Mouse (Mus musculus): ENCODE results near the gene Myl4. TPM values are rescaled to one million over a fixed set of nuclear protein-coding genes. Genes with fewer than 3 reads are reported as not detected.

Gene Myl4
- polyA plus RNA-seq, 1 experiment from 2014 or later: 14.6 TPM

- WGBS (ENCODE audit: insufficient replicate concordance): 1% methylated on average over 51 of the region's 51 CpGs
- no peaks in the 10 kb centered on the region for H3K36me3 ChIP-seq (replicated peaks)
- no peak within 1 kb of the TSS for H3K27ac ChIP-seq (replicated peaks)
Observed at GRCm38 (mm10) chr11:104607491-104608245, 57.2 kb downstream of the Myl4 start, which contains the start of gene Itgb3. Gene Itgb3, plus strand, starts transcription at chr11:104608000.

GRCm38 (mm10) chr11:104608249-104608920 is 57.9 kb downstream of the Myl4 start:
- no peak overlapping the region for H3K9ac ChIP-seq
- 0 out of 2 replicates have a peak, but pooled peaks have one; percentile 5 for ATAC-seq (ENCODE audit: insufficient read depth)
- WGBS (ENCODE audit: insufficient replicate concordance): under 1% methylated on average over 23 of the region's 23 CpGs
- H3K9me3 ChIP-seq (replicated peaks): no peaks in the 10 kb centered on the region
- peaks cover 70% of the 10 kb centered on the region for H3K27me3 ChIP-seq
- peak overlapping the region; percentile 69 for H3K4me2 ChIP-seq
- H3K4me3 ChIP-seq (replicated peaks): peak overlapping the region; percentile 47
- H3K4me1 ChIP-seq (replicated peaks): peaks cover 13% of the 10 kb centered on the region
- no peak overlapping the region for H3K27ac ChIP-seq (replicated peaks)
- no peaks in the 10 kb centered on the region for H3K36me3 ChIP-seq (replicated peaks)

More at GRCm38 (mm10) chr11:104607491-104608245, 57.2 kb downstream of the Myl4 start, which contains the start of gene Itgb3:
- H3K9ac ChIP-seq: no peak within 1 kb of the TSS
- ATAC-seq (ENCODE audit: insufficient read depth): peak; percentile 47
- H3K27me3 ChIP-seq: peaks cover 67% of the 10 kb centered on the region
- peaks cover 12% of the 10 kb centered on the region for H3K4me1 ChIP-seq (replicated peaks)
- H3K9me3 ChIP-seq (replicated peaks): no peaks in the 10 kb centered on the region
- H3K4me3 ChIP-seq (replicated peaks): peak within 1 kb of the TSS; percentile 47
- peak within 1 kb of the TSS; percentile 69 for H3K4me2 ChIP-seq

DNA sequence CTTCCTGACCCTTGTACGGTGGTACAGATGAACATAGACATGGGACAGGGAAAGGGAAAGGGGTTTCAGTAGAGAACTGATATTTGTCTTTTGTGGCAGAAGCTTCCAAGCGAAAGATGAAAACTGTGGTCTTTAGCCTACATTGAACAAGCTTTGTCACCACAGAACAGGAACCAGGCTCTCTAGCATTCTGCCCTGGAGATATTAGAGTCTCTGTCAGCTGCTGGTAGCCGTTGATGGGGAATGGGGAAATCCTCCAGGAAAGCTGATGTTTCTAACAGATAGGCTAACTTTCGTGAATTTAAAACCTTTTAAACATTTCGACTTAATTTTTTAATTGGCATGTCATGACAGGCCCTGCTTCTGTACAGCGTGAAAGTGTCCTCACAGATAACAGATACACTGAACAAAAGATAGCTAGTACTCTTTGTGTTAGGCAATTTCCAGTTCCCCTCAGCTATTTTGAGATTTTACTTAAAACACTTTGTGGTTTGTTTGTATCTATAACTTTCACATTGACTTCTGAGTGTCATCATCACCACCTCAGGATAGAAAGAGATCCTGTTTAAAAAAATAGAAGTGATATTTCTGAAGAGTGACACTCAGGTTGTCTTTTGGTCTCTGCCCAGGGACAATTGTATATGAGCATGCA is 58.7 kb downstream of the Myl4 start:
- ATAC-seq (ENCODE audit: insufficient read depth): no peak
- no peaks in the 10 kb centered on the region for H3K9me3 ChIP-seq (replicated peaks)
- H3K27ac ChIP-seq (replicated peaks): no peak overlapping the region
- H3K4me3 ChIP-seq (replicated peaks): no peak overlapping the region; the same call in 1 of the 2 replicates
- peaks cover 69% of the 10 kb centered on the region for H3K27me3 ChIP-seq
- H3K36me3 ChIP-seq (replicated peaks): no peaks in the 10 kb centered on the region
- H3K4me2 ChIP-seq: no peak overlapping the region
- WGBS (ENCODE audit: insufficient replicate concordance): 8% methylated on average over 6 of the region's 6 CpGs
- no peak overlapping the region for H3K9ac ChIP-seq
- H3K4me1 ChIP-seq (replicated peaks): peaks cover 20% of the 10 kb centered on the region

DNA sequence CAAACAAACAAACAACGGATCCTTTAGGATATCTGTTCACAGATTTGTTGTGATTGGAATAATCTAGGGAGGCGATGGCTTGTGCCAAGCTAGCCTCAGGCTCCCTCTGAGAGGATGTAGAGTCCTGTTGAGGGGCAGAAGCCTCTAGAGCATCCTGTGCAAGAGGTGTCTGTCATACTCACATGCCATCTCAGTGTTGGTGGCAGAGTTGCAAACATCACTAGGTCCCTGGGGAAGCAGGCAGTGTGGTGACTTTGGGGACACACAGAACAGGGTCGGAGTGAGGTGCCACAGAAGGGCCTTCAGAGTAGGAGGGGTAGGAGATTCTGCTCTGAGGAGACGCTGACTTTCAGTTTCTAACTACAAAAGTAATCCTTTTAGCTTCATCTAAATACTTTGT is 59.3 kb downstream of the Myl4 start:
- WGBS (ENCODE audit: insufficient replicate concordance): 22% methylated on average over 4 of the region's 4 CpGs
- Histone ChIP-seq H3K36me3 (replicated peaks) (no peaks in the 10 kb centered on the region), H3K4me1 (replicated peaks) (peaks cover 21% of the 10 kb centered on the region), H3K27ac (replicated peaks) (no peak overlapping the region), H3K27me3 (peaks cover 65% of the 10 kb centered on the region), H3K4me2 (no peak overlapping the region), H3K4me3 (replicated peaks) (no peak overlapping the region), H3K9me3 (replicated peaks) (no peaks in the 10 kb centered on the region), H3K9ac (no peak overlapping the region)
- no peak for ATAC-seq (ENCODE audit: insufficient read depth)

GRCm38 (mm10) chr11:104611579-104612151 is 61.2 kb downstream of the Myl4 start:
- H3K27ac ChIP-seq (replicated peaks): no peak overlapping the region
- peaks cover 24% of the 10 kb centered on the region for H3K4me1 ChIP-seq (replicated peaks)
- H3K4me2 ChIP-seq: no peak overlapping the region
- H3K36me3 ChIP-seq (replicated peaks): no peaks in the 10 kb centered on the region
- no peak overlapping the region for H3K9ac ChIP-seq
- ATAC-seq (ENCODE audit: insufficient read depth): no peak
- H3K27me3 ChIP-seq: peaks cover 68% of the 10 kb centered on the region
- WGBS (ENCODE audit: insufficient replicate concordance): 11% methylated on average over 4 of the region's 4 CpGs
- no peak overlapping the region for H3K4me3 ChIP-seq (replicated peaks)
- H3K9me3 ChIP-seq (replicated peaks): no peaks in the 10 kb centered on the region

DNA sequence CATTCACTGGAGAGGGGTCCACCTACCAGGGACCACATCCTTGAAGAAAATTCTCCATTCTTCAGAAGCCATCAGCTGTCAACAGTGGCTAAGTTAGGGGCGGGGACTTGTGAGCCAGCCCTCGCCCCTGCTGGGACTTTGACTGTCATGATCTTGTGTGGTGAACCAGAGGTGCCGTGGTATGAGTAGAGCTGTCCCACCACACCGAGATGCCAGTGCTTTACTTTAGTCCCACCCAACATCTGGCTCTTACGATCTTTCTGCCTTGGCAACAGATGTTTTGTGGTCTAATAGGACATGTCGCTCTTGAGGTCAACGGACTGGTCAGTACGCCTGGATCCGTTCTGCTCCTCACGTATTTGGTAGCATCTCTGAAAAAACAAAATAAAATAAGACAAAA is 63.1 kb downstream of the Myl4 start:
- H3K4me3 ChIP-seq (replicated peaks): no peak overlapping the region
- whole genome bisulfite sequencing (ENCODE audit: insufficient replicate concordance): 25% methylated on average over 10 of the region's 10 CpGs

DNA sequence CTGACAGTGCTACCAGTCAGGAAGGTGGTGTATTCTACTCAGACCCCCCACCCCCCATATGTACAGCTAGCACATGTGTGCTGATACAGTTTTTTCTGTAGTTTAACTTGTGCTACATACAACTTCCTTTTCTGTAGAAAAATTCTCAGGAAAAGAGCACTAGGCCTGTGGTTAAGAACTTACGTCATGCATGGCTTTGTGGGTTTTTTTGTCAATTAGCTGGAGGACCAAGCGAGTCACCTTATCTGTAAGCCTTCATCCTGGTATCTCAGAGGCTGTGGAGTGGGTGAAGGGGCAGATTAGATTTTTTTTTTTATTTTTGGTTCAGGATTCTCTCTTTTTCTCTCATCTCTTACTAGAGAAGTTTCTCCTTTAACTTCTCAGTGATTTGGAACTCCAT is 63.7 kb downstream of the Myl4 start:
- Histone ChIP-seq H3K4me1 (replicated peaks) (peaks cover 19% of the 10 kb centered on the region), H3K27ac (replicated peaks) (no peak overlapping the region), H3K4me3 (replicated peaks) (no peak overlapping the region), H3K9ac (no peak overlapping the region), H3K9me3 (replicated peaks) (no peaks in the 10 kb centered on the region), H3K27me3 (peaks cover 50% of the 10 kb centered on the region), H3K4me2 (no peak overlapping the region), H3K36me3 (replicated peaks) (no peaks in the 10 kb centered on the region)
- 17% methylated on average over 2 of the region's 2 CpGs for WGBS (ENCODE audit: insufficient replicate concordance)
- ATAC-seq (ENCODE audit: insufficient read depth): no peak

More for the DNA sequence above, 63.1 kb downstream of the Myl4 start:
- H3K27me3 ChIP-seq: peaks cover 54% of the 10 kb centered on the region
- H3K36me3 ChIP-seq (replicated peaks): no peaks in the 10 kb centered on the region
- H3K4me2 ChIP-seq: no peak overlapping the region
- H3K9ac ChIP-seq: no peak overlapping the region
- peaks cover 19% of the 10 kb centered on the region for H3K4me1 ChIP-seq (replicated peaks)
- no peak for ATAC-seq (ENCODE audit: insufficient read depth)
- H3K9me3 ChIP-seq (replicated peaks): no peaks in the 10 kb centered on the region
- no peak overlapping the region for H3K27ac ChIP-seq (replicated peaks)

DNA sequence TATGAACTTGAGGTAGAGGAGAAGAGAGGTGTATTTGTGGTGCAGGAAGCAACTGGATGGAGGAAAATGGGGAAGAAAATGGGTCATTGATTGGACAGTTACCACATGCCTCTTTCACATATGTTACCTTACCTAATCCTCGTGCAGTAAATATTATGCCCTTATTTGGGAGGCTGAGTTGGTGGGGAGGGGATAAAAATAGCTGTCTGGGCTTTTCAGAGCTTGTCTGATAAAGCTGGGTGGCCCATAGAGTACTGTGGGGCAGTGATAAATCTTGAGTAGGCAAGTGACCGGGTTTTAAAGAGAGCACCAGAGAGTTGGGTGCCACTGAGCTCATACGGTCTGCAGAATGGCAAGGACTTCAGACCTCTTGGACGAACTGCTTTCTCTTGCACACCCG is 65.7 kb downstream of the Myl4 start:
- H3K36me3 ChIP-seq (replicated peaks): no peaks in the 10 kb centered on the region
- peaks cover 34% of the 10 kb centered on the region; the same call in 1 of the 2 replicates for H3K27me3 ChIP-seq
- no peak overlapping the region for H3K4me2 ChIP-seq
- no peak for ATAC-seq (ENCODE audit: insufficient read depth)
- WGBS (ENCODE audit: insufficient replicate concordance): 32% methylated on average over 5 of the region's 5 CpGs
- no peak overlapping the region for H3K9ac ChIP-seq
- H3K27ac ChIP-seq (replicated peaks): no peak overlapping the region
- no peaks in the 10 kb centered on the region for H3K9me3 ChIP-seq (replicated peaks)
- H3K4me3 ChIP-seq (replicated peaks): no peak overlapping the region
- H3K4me1 ChIP-seq (replicated peaks): peaks cover 19% of the 10 kb centered on the region

DNA sequence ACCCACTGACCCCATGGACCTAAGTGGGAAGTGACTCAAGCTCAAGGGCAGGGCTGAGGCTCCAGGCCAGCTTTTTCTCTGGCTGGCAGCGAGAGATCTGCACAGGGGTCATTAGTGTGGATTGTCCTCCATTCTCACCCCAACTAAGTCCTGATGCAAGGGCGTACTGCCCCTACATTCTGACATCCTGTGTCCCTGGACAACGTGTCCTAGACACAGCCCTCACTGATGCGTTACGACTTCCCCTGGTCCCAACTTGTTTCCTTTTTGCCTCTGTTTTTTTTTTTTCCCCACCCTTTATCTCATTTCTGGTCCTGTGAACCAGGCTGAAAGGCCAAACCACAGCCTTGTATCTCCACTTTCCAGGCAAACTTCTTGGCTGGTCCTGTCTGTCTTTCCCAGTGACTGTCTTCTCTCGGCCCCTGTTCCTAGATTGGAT is 68.2 kb downstream of the Myl4 start:
- no peaks in the 10 kb centered on the region for H3K9me3 ChIP-seq (replicated peaks)
- H3K27me3 ChIP-seq: peaks cover 27% of the 10 kb centered on the region; the same call in 1 of the 2 replicates
- no peak overlapping the region for H3K27ac ChIP-seq (replicated peaks)
- peaks cover 25% of the 10 kb centered on the region for H3K4me1 ChIP-seq (replicated peaks)
- no peaks in the 10 kb centered on the region for H3K36me3 ChIP-seq (replicated peaks)
- no peak for ATAC-seq (ENCODE audit: insufficient read depth)
- 9% methylated on average over 6 of the region's 6 CpGs for WGBS (ENCODE audit: insufficient replicate concordance)
- no peak overlapping the region for H3K4me2 ChIP-seq
- H3K9ac ChIP-seq: no peak overlapping the region
- no peak overlapping the region for H3K4me3 ChIP-seq (replicated peaks)

DNA sequence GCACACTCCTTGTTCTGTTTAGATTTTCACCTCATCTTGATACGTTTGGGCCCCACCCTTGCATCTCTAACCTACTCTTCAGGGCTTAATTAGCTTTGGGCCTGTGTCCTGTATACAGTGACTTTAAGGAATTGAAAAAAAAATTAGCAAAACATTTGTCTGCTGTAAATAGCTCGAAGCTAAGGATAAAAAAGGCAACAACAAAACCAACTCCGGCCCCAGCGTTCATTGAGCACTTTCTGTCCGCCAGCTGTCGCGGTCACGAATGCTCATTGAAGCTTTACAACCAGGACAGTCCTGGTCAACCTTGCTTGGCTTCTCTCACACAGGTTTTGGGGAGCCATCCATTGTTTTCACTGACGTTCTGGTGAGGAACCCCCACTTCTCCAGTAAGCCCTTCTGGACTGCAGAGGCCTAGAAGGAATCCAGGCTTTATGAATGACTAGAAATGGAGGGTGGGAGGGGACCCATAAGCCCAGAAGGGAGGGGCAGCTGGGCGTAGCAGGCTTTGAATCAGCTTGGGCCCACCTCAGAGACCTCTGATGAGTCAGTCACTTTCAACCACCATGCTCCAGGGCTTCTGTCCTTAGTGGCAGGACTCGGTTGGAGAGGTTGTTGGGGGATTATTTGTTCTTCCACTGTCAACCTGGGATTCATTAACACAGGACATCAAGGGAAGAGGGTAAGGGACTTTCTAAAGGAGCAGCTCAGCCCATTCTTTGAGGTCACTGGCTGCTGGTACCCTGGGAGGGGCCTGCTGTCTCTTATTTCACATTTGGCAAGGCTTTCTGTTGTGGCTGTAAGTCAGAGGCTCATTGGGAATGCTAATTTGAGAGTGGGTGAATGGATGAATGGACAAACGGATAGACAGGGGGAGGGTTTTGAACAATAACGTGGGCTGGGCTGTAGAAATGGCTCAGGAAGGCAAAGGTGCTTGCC is 68.9 kb downstream of the Myl4 start:
- Histone ChIP-seq H3K4me1 (replicated peaks) (peaks cover 20% of the 10 kb centered on the region), H3K9ac (no peak overlapping the region), H3K27me3 (peaks cover 27% of the 10 kb centered on the region; the same call in 1 of the 2 replicates), H3K9me3 (replicated peaks) (no peaks in the 10 kb centered on the region), H3K4me3 (replicated peaks) (no peak overlapping the region), H3K36me3 (replicated peaks) (no peaks in the 10 kb centered on the region), H3K27ac (replicated peaks) (no peak overlapping the region), H3K4me2 (no peak overlapping the region)
- ATAC-seq (ENCODE audit: insufficient read depth): no peak
- WGBS (ENCODE audit: insufficient replicate concordance): 43% methylated on average over 13 of the region's 13 CpGs
